Mouse (Mus musculus) cerebellum, adult 2 months (tissue): ENCODE measurements around the gene Ubap1l. TPM values are rescaled to one million over a fixed set of nuclear protein-coding genes. Genes with fewer than 3 reads are reported as not detected.

Experiments
- DNase-seq, 2 experiments: peaks; one replicate each; pipeline ENCODE4 v3.0.0; 2021
- H3K27ac ChIP-seq: fragments of 200-500 bp; 2 replicates; pipeline ENCODE4 v1.5.1; 2012; ENCODE audit warnings: low read length, control low read depth, inconsistent platforms; ENCODE audit not compliant: insufficient read depth
- H3K27me3 ChIP-seq: fragments of 200-500 bp; 2 replicates; pipeline ENCODE4 v1.6.1; 2012; ENCODE audit warnings: inconsistent platforms, mild to moderate bottlenecking, low read length, moderate library complexity; ENCODE audit not compliant: control insufficient read depth, insufficient read depth
- H3K4me1 ChIP-seq: fragments of 200-500 bp; 2 replicates; pipeline ENCODE4 v1.6.1; 2011; ENCODE audit warnings: low read length; ENCODE audit not compliant: control insufficient read depth, insufficient read depth
- H3K4me3 ChIP-seq: fragments of 200-500 bp; replicated peaks from 2 replicates; pipeline ENCODE3; 2011; ENCODE audit warnings: mild to moderate bottlenecking, low read depth, low read length, control low read depth; ENCODE audit not compliant: insufficient read depth
- CTCF ChIP-seq: fragments of 200-500 bp; IDR thresholded peaks from 2 replicates; pipeline ENCODE4 v1.5.1; 2011; ENCODE audit warnings: low read depth, mild to moderate bottlenecking, control low read depth, low read length, moderate library complexity, borderline replicate concordance; ENCODE audit not compliant: insufficient read depth
- POLR2A ChIP-seq: fragments of 200-500 bp; IDR thresholded peaks from 2 replicates; pipeline ENCODE4 v1.6.1; 2011; ENCODE audit warnings: low read length, control low read depth, borderline replicate concordance; ENCODE audit not compliant: insufficient read depth
- WGBS: fragments of 180-500 bp; shearing (Covaris S2); methylation state at CpG from one replicate; pipeline ENCODE4 v1.1.7; 2018; 5-methylcytosine and 5-hydroxymethylcytosine counted together
- polyA plus RNA-seq: library from polyadenylated mRNA; depleted of rRNA; stranded (reverse); fragments of >200 nt; gene quantifications from 2 replicates; pipeline ENCODE4 v1.2.3, GENCODE M21; 2012

Ubap1l gene
- polyA plus RNA-seq, 1 experiment = 38.1 TPM

- no peak for DNase-seq
- H3K27me3 ChIP-seq = no peaks in the 10 kb centered on the region
- TF ChIP-seq CTCF (no peak), POLR2A (no peak)
- H3K4me3 ChIP-seq = no peak within 1 kb of the TSS
- H3K4me1 ChIP-seq = no peaks in the 10 kb centered on the region
- 45% methylated on average over 8 of the region's 8 CpGs for WGBS
- H3K27ac ChIP-seq = no peak within 1 kb of the TSS
These were observed 30.7 kb downstream of the Ubap1l start, which contains the start of gene Kbtbd13 for GRCm38 (mm10) chr9:65391613-65391964. Gene Kbtbd13 (minus strand): TSS chr9:65391652.

DNA sequence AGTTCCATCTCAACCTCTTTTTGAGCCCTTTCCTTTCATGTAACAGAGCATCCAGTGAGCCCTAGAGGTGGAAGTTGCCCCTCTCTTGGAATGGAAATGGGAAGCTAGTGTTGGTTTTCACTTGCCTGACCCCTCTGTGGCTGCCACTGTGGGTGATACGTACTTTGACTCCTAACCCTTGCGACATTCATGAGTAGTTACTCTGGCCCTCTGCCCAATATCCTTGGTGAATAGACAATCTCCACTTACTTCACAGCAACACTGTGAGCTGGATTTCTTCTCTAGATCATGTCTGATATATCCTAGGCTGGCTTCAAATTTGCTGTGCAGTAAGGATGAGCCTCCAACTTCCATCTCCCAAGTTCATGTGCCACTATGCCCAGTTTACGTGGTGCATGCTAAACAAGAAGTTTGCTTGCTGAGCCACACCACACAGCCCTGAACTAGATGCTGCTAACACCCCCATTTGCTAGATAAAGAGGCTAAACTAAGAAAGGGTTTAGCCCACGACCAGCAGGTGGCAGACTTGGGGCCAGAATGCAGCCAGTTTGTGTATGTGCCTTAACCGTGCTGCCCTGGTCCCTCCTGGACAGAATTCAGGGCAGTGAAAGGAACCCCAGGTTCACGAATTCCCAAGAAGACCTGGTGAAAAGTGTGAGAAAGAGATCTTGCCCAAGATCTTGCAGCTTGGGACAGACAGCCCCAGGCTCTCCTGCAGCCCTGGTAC is 32.0 kb downstream of the Ubap1l start:
- Histone ChIP-seq H3K27ac (no peak overlapping the region), H3K4me1 (no peaks in the 10 kb centered on the region), H3K27me3 (no peaks in the 10 kb centered on the region), H3K4me3 (no peak overlapping the region)
- DNase-seq = peak; percentile 34 to 54
- WGBS = 26% methylated on average over 6 of the region's 6 CpGs
- TF ChIP-seq POLR2A (no peak), CTCF (peak; percentile 73; the same call in 1 of the 2 replicates)

DNA sequence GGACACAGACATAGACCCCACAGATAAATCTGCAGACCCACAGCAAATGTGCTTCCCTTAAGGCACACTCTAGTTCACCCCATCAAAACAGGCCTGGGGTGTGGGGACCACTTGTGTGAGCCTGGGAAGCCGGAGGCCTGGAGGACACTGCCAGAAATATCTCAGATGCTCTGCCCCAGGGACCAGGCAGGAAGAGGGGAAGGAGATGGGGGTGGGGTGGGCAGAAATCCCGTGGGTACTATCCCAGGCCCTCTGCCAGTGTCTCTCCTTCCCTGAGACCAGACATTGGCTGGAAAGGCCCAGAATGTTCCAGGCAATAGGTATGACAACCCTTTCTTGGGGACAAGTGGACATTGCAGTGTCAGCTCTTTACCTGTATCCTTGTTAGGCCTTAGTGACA is 32.8 kb downstream of the Ubap1l start:
- DNase-seq = no peak
- H3K4me1 ChIP-seq = no peaks in the 10 kb centered on the region
- WGBS = 36% methylated on average over 2 of the region's 2 CpGs
- H3K27ac ChIP-seq = no peak overlapping the region
- H3K4me3 ChIP-seq = no peak overlapping the region
- TF ChIP-seq CTCF (no peak), POLR2A (no peak)
- H3K27me3 ChIP-seq = no peaks in the 10 kb centered on the region

GRCm38 (mm10) chr9:65394360-65394759 is 33.5 kb downstream of the Ubap1l start:
- TF ChIP-seq CTCF (no peak), POLR2A (no peak)
- no peak for DNase-seq
- H3K4me3 ChIP-seq = no peak overlapping the region
- H3K27me3 ChIP-seq = no peaks in the 10 kb centered on the region
- H3K27ac ChIP-seq = no peak overlapping the region
- 68% methylated on average over 2 of the region's 2 CpGs for WGBS
- no peaks in the 10 kb centered on the region for H3K4me1 ChIP-seq

GRCm38 (mm10) chr9:65398279-65398678 is 37.4 kb downstream of the Ubap1l start, which contains the start of gene Rasl12:
Gene Rasl12 (plus strand): TSS chr9:65398506.
- no peak within 1 kb of the TSS for H3K27ac ChIP-seq
- no peaks in the 10 kb centered on the region for H3K4me1 ChIP-seq
- no peaks in the 10 kb centered on the region for H3K27me3 ChIP-seq
- WGBS = 1% methylated on average over 24 of the region's 24 CpGs
- peak within 1 kb of the TSS; percentile 25 for H3K4me3 ChIP-seq
- TF ChIP-seq CTCF (no peak), POLR2A (no peak)
- peak; percentile 35 to 41 for DNase-seq

DNA sequence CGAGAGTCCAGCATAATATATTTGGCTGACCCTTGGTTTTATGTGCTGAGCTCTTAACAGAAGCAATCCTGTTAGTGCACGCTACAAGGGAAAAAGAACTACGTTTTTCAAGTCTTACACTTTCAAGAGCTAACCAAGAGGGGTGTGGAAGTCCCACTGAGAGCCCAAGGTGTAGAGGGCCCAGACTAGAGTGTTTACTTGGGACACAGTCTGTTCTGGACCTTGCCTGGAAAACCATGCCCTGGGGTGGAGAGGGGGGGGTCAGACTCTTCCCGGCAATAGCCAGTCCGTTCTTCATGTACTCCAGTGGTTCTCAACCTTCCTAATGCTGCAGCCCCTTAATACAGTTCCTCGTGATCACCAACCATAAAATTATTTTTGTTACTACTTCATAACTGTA is 39.1 kb downstream of the Ubap1l start:
- TF ChIP-seq POLR2A (no peak), CTCF (no peak)
- no peaks in the 10 kb centered on the region for H3K27me3 ChIP-seq
- no peak overlapping the region for H3K27ac ChIP-seq
- DNase-seq = no peak
- 93% methylated on average over 6 of the region's 6 CpGs for WGBS
- H3K4me1 ChIP-seq = no peaks in the 10 kb centered on the region; the same call in 1 of the 2 replicates
- H3K4me3 ChIP-seq = no peak overlapping the region

DNA sequence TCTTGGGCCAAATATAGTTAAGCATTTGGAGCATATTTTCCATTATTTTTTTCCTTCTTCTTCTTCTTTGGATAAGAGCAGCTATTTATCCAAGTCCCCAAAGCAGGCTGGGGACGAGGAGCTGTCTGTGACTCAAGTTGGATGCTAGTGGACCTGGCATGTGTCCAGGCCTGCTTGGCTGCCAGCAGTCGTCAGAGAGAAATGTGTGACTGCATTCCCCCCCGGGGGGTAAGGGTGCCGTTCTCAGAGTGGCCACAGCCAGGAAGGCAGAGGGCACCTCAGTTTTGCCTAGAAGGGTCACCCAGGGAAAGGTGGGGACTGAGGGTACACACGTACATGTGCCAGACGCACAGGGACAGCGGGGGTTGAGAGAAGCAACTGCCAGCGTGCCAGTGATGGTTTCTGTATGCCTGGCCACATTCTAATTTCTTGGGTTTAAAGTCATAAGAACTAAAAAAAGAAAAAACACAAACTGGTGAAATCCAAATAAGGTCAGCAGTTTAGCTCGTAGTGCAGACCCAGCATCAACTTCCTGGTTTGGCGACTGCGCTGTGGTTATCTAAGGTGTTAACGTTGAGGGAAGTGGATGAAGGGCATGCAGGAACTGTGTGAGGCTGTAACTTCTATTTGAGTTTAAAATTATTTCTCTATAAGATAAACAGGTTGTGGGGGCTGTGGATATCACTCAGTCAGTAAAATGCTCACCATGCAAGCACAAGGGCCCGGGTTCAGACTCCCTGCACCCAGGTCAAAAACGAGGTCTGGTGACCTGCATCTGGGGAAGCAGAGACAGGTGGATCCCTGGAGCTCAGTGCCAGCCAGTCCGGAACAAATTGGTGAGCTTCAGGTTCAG is 43.7 kb downstream of the Ubap1l start:
- H3K4me1 ChIP-seq = no peaks in the 10 kb centered on the region; the same call in 1 of the 2 replicates
- WGBS = 25% methylated on average over 15 of the region's 15 CpGs
- no peak overlapping the region for H3K27ac ChIP-seq
- TF ChIP-seq CTCF = no peak
- no peak for TF ChIP-seq POLR2A
- peak; percentile 79 for DNase-seq
- no peaks in the 10 kb centered on the region for H3K27me3 ChIP-seq
- peak overlapping the region; percentile 50 for H3K4me3 ChIP-seq
